ENCODE assay signal across 46 mouse cellular contexts in the genomic region with DNA sequence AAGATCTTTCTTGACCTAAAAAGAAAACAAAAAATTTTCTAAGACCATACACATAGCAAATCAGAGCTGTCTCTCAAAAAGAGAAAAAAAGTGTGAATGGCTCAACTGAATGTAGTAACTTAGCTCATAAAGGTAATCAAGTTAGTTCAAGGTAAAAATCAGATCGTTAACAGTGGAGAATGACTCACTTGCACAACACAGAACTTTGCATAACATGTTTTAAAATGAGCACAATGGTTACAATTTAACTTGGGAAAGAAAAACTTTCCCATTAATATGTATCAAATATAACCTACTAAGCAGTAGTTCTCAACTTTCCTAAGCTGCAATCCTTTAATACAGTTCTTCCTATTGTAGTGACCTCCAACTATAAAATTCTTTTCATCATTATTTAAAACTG. TPM values are rescaled to one million over a fixed set of nuclear protein-coding genes. Genes with fewer than 3 reads are reported as not detected.
"Had no signal": no experiment of that assay in that cellular context is flagged by ENCODE, and none has a peak within 500 bp of the region (broad histone marks: within the 10 kb centered on the region; RNA-seq: fewer than 3 reads in every experiment).

No protein-coding gene starts in this region.

- H3K4me3 ChIP-seq: heart, adult 2 months; heart, embryonic 10.5 days; heart, embryonic 12.5 days; heart, embryonic 13.5 days; heart, embryonic 15.5 days; hindbrain, embryonic 10.5 days; hindbrain, embryonic 12.5 days; hindbrain, embryonic 13.5 days; hindbrain, embryonic 15.5 days; intestine, embryonic 15.5 days; kidney, embryonic 15.5 days; layer of hippocampus, adult 2 months had no signal

- ATAC-seq: hindbrain, embryonic 16.5 days; hindbrain, postnatal 0 days; inflammation-experienced regulatory T-cells, adult 6 months; intestine, embryonic 15.5 days; intestine, embryonic 16.5 days; intestine, postnatal 0 days had no signal

- H3K4me2 ChIP-seq: heart, embryonic 11.5 days; heart, embryonic 12.5 days; heart, embryonic 13.5 days; heart, embryonic 15.5 days; hindbrain, embryonic 12.5 days; hindbrain, embryonic 13.5 days; hindbrain, embryonic 14.5 days; hindbrain, embryonic 15.5 days; intestine, embryonic 15.5 days; kidney, embryonic 15.5 days had no signal

- H3K27me3 ChIP-seq: heart, embryonic 12.5 days; heart, embryonic 13.5 days; heart, embryonic 15.5 days; hindbrain, embryonic 12.5 days; hindbrain, embryonic 13.5 days; hindbrain, embryonic 15.5 days; intestine, embryonic 15.5 days; kidney, embryonic 15.5 days had no signal

- H3K27ac ChIP-seq: heart, adult 2 months; heart, embryonic 10.5 days; heart, embryonic 13.5 days; heart, embryonic 15.5 days; hindbrain, embryonic 10.5 days; hindbrain, embryonic 12.5 days; hindbrain, embryonic 13.5 days; hindbrain, embryonic 14.5 days; hindbrain, embryonic 15.5 days; hindbrain, postnatal 0 days; intestine, embryonic 15.5 days; kidney, embryonic 15.5 days; kidney, postnatal 0 days; layer of hippocampus, adult 2 months had no signal

- H3K9ac ChIP-seq: heart, embryonic 12.5 days; heart, embryonic 13.5 days; heart, embryonic 15.5 days; hindbrain, embryonic 12.5 days; hindbrain, embryonic 13.5 days; hindbrain, embryonic 14.5 days; hindbrain, embryonic 15.5 days; intestine, embryonic 15.5 days; kidney, embryonic 15.5 days had no signal

- H3K9me3 ChIP-seq: heart, embryonic 10.5 days; heart, embryonic 12.5 days; heart, embryonic 13.5 days; heart, embryonic 15.5 days; hindbrain, embryonic 10.5 days; hindbrain, embryonic 12.5 days; hindbrain, embryonic 13.5 days; hindbrain, embryonic 15.5 days; intestine, embryonic 15.5 days; kidney, embryonic 15.5 days had no signal

- DNase-seq: heart, adult 18-20 months; heart, adult 2 months; heart, postnatal 10 days; heart, postnatal 14 days; heart, postnatal 36 days; heart, postnatal 4 days; kidney, adult 18-20 months; kidney, adult 8-10 months; kidney, postnatal 10 days; kidney, postnatal 14 days; kidney, postnatal 4 days; layer of hippocampus, adult 9-11 months; layer of hippocampus, postnatal 36 days had no signal

RNA-seq across cellular contexts. Expression of gene Masp2, which starts 18.4 kb away (rescaled TPM):
- polyA plus RNA-seq: heart, embryonic 13.5 days; heart, embryonic 14.5 days; heart, embryonic 15.5 days; heart, postnatal 0 days; intestine, postnatal 0 days; kidney, embryonic 14.5 days; kidney, postnatal 0 days; large intestine, adult 2 months had no signal

RNA-seq across cellular contexts. Expression of gene Gm572, which starts 22.4 kb away (rescaled TPM):
- total RNA-seq: hematopoietic stem cell, adult 5-6 weeks; hindbrain, postnatal 0 days; layer of hippocampus, adult 18-20 months; layer of hippocampus, adult 2 months; layer of hippocampus, adult 8-10 months; layer of hippocampus, postnatal 10 days; layer of hippocampus, postnatal 14 days; layer of hippocampus, postnatal 25 days; layer of hippocampus, postnatal 36 days; left cerebral cortex, adult 18-20 months had no signal
- polyA plus RNA-seq: heart, embryonic 10.5 days; hindbrain, embryonic 10.5 days; hindbrain, embryonic 11.5 days; hindbrain, embryonic 12.5 days; hindbrain, embryonic 13.5 days; hindbrain, embryonic 14.5 days; hindbrain, embryonic 15.5 days; hindbrain, embryonic 16.5 days; hindbrain, postnatal 0 days; inflammation-experienced regulatory T-cells, adult 6 months; intestine, embryonic 14.5 days; intestine, embryonic 15.5 days; intestine, embryonic 16.5 days; intestine, postnatal 0 days; kidney, embryonic 14.5 days; kidney, embryonic 15.5 days; kidney, embryonic 16.5 days; kidney, postnatal 0 days; large intestine, adult 2 months had no signal
